Mouse (Mus musculus) cerebellum, adult 11-12 months (tissue): ENCODE results near the gene L3mbtl3.

Source experiments
- DNase-seq: peaks from one replicate; pipeline ENCODE4 v3.0.0; 2022

Gene L3mbtl3

GRCm38 (mm10) chr10:26232071-26232653 lies 143.6 kb downstream of the L3mbtl3 start:
- DNase-seq, result no peak

GRCm38 (mm10) chr10:26229488-26229887 lies 146.3 kb downstream of the L3mbtl3 start, which contains the start of gene Samd3:
TSS of gene Samd3 (plus strand) at chr10:26229707.
- DNase-seq, result no peak

- DNase-seq, result no peak
Observed at GRCm38 (mm10) chr10:26228187-26228586, 147.6 kb downstream of the L3mbtl3 start.

- DNase-seq, result no peak
Observed at GRCm38 (mm10) chr10:26226734-26227133, 149.0 kb downstream of the L3mbtl3 start.

- no peak for DNase-seq
Observed at GRCm38 (mm10) chr10:26226241-26226640, 149.5 kb downstream of the L3mbtl3 start.
